Mouse (Mus musculus): ENCODE data around the gene Snapin.
A peak's percentile ranks its signal among the peaks of the same experiment; 100 is the strongest.

- no peak for TF ChIP-seq CTCF (IDR thresholded peaks at IDR 0.05; ENCODE audit: extremely low read depth, insufficient read length, insufficient replicate concordance, low read depth, low read length)
- peak; percentile 37; the same call in 1 of the 2 replicates for TF ChIP-seq POLR2A (IDR thresholded peaks at IDR 0.05; ENCODE audit: low read depth, low read length)
Measured at GRCm38 (mm10) chr3:90514691-90515090, 23.9 kb upstream of the Snapin start.

Measured in small intestine, adult 2 months (tissue).